Mouse (Mus musculus): ENCODE measurements around the gene 9930022D16Rik. TPM values are rescaled to one million over a fixed set of nuclear protein-coding genes. Genes with fewer than 3 reads are reported as not detected.

Gene 9930022D16Rik
- total RNA-seq, 4 experiments from 2014 or later = not detected

DNA sequence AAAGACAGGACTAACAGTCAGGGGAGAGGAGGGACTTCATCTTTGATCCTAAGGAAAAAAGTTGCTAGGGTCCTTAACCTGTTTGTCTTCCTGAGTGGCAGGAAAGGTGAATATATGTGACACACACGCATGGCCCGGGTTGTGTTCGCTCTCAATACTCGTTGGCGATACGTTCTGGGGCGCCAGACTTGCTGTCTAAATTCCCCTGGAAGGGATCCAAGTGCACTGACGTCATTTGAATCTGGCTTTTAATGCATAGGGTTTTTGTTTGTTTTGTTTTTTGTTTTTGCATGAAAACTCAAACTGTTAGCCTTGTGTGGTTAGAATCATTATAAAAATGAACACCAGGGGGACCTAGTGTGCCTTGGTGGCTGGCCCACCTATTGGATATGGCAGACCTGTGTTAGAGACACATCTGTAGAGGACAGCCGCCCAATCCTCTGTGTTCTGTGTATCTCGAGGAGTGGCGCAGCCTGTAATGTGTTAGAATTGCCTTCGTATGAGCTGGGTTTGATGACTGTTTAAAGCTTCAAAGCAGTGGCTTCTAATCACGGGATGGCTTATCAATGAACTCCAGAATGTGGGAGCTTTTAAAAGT is 31.8 kb downstream of the 9930022D16Rik start:
- DNase-seq (ENCODE audit: low spot score in 2 of 2) = no peak

DNA sequence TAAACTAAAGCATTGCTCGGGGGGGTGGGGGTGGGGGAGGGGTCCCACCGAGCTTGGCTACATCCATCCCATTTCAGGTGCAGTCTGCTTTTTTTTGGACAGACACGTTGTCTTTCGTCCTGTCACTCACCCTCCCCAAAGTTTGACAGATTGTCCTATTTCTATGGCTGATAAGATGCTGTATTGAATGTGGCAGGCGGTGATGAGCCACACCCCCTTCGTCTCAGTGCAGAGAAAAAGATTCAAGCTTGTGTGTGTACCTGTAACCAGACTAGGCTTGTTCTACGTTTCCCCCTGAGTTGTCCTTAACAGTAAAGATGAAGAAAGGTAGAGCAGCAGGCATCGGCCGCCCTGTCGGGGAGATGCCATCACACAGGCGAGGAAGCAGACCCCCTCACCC is 37.5 kb downstream of the 9930022D16Rik start:
- no peak for DNase-seq (ENCODE audit: low spot score in 2 of 2)

DNA sequence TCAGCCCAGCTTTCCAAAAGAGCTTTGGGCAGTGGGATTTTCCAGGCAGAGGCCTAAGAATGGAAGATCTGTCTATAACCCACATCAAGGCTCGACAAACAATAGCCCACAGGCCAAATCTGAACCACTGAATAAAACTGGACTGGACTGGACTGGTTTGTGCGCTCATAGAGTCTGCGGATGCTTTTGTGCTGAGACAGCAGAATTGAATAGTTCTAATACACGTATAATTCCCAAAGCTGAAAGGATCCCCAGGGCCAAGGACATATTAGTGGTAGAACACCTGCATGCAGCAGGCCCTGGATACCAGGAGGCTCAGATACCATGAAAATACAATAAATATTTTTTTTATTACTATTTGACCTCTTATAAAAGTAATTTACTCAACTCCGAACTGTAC is 42.5 kb downstream of the 9930022D16Rik start:
- no peak for DNase-seq (ENCODE audit: low spot score in 2 of 2)

DNA sequence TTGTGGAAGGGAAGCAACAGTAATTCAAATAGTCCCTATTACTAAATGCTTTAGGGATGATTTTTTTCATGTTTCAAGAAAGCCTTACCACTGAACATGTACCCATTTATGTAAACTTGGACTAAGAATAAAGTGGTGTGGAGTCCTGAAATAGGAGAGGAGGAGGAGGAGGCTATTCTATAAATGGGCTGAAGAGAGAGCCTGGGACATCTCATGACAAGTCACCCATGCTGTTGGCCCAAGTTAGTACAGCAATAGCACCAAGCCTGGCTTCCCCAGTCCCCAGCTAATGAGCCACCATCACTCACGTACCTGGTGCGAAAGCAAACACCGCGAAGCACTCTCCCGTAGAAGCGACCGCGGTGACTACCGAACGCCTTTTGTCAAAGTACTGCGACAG is 44.4 kb downstream of the 9930022D16Rik start:
- no peak for DNase-seq (ENCODE audit: low spot score in 2 of 2)

DNA sequence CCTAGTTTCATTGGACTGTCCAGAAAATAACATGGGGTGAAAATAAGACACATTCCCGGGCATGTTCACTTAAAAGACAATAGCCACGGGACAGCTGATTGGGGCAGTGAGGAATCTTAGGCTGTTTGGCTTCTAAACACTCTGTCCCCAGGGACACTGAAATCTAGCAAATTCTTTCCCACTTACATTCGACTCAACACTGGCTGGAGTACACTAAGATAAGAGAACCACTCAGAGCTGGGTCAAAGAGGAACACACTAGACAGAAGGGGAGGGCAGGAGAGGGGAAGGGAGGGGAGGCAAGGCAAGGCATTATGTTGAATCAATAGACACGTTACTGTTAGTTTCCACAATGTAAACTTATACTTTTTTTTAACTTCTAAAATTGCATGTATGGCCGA is 46.9 kb downstream of the 9930022D16Rik start:
- DNase-seq (ENCODE audit: low spot score in 2 of 2) = no peak

DNA sequence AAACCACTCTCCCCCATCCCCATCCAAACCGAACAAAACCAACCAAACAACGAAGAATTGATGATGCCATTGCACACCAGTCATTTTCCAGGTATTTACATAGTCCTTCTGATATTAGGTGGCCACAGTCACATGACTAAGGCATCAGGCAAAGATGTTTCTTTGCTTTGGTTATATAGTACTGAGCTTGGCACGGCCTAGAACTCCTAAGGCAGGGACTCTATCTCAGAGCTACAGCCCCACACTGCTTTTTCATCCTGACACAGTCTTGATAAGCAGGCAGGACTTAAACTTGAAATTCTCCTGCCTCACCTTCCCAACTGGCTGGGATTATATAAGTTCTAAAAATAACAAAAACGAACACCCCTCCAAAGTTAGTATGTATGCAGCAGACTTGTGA is 51.4 kb downstream of the 9930022D16Rik start:
- DNase-seq (ENCODE audit: low spot score in 2 of 2) = no peak

DNA sequence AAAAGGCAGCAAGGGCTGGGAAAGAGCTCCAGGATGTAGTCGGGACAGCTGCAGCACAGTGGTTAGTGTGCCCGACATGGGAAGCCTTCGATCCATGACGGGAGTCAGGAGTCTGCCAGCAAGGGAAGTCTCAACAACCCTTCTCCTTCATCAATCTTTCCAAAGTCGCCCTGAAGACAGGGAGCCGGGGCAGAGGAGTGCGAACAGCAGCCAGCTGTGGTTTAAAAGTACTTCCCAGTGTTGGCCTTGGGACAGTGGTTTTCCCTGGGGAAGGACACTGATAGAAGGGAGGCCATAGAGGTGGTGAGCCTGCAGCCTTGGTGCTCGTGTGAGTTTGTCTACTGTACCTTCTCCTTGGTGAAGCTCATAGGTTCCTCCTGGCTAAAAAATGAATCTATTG is 53.3 kb downstream of the 9930022D16Rik start:
- DNase-seq (ENCODE audit: low spot score in 2 of 2) = no peak

DNA sequence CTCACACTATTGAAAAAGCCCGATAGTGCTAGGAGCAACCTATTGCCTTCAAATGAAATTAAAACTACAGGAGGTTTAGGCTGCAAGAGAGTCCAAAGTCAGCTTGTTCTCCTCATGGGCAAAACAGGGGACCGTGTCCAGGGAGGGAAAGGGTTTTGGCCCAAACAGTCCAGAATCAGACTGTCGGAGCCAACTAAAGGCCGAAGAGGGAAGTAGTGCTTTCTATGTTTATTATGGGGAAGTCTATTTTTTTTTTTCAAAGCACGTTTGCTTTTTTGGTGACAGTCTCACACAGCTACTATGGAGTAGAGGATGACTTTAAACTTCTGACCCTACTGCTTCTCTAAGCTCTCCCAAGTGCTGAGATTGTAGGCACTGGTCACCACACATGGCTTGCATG is 54.4 kb downstream of the 9930022D16Rik start:
- no peak for DNase-seq (ENCODE audit: low spot score in 2 of 2)

Small RNAs within 50 kb of the gene (microRNA-seq; reads per million reads assigned to microRNA genes)
- gene Gm25540 = not detected

Other genes with a start within 250 kb of the 9930022D16Rik start
- gene Rgs9, start 115.8 kb upstream of the 9930022D16Rik start, total RNA-seq (2022) = not detected
- 10 to 100 TPM; 23.3 to 30.3 (median 28.4) TPM for gene Gna13, start 51.1 kb upstream of the 9930022D16Rik start, total RNA-seq (2022)
- gene Amz2, start 12.0 kb downstream of the 9930022D16Rik start, total RNA-seq (2022) = 10 to 100 TPM; 64.3 to 84.3 (median 72.6) TPM
- 1 to 10 TPM; 1.1 to 1.8 (median 1.2) TPM for gene Arsg, start 59.5 kb downstream of the 9930022D16Rik start, total RNA-seq (2022)
- gene Slc16a6, start 59.7 kb downstream of the 9930022D16Rik start, total RNA-seq (2022) = 1 to 10 TPM; 2.9 to 5.7 (median 4.0) TPM
- 10 to 100 TPM; 47.2 to 68.4 (median 59.2) TPM for gene Wipi1, start 198.1 kb downstream of the 9930022D16Rik start, total RNA-seq (2022)
- 100 to 1,000 TPM in 2 of 4 experiments, 10 to 100 TPM in 2; 98.3 to 106 (median 101) TPM for gene Prkar1a, start 235.5 kb downstream of the 9930022D16Rik start, total RNA-seq (2022)